Comparison of ENCODE assay signal across 18 mouse cellular contexts in the genomic region with DNA sequence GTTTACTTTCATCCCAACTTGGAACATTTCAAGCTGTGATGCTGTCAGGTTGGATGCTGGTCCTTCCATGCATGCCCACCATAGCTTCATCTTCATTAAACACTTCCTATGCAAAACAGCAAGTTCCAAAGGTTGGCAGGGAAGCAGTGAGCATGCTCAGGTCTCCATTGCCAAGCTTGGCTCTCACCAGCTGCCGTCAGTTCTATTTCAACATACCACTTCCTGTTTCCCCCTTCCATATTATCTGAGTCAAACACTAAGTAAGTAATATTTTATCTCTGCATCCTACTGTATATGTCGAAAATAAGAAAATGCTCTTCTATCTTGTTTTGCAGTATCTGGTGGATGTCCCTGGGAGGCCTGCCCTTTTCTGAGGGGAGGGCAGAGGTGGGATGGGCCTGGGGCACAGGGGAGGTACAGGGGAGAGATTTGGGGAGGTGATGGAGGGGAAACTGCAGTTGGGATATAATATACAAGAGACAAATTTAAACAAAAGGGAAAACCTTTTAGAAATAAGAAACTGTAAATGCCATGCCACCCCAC.
DNase-seq lines count a peak whose midpoint lies in the region; ATAC-seq and TF ChIP-seq lines count a peak whose summit lies in the region.
"Had no signal": no experiment of that assay in that cellular context is flagged by ENCODE, and none has a peak within 500 bp of the region (broad histone marks: within the 10 kb centered on the region; RNA-seq: fewer than 3 reads in every experiment).

No protein-coding gene starts in this region.

- no peak for TF ChIP-seq POLR2A in lung, adult 2 months (IDR thresholded peaks at IDR 0.05; ENCODE audit: borderline replicate concordance, extremely low read depth, low read depth, low read length)
- no peak for TF ChIP-seq POLR2A in brain, embryonic 14.5 days (IDR thresholded peaks at IDR 0.05; ENCODE audit: borderline replicate concordance, extremely low read depth, insufficient read depth, insufficient read length, poor library complexity, severe bottlenecking)

- H3K4me3 ChIP-seq in lung, postnatal 0 days (ENCODE audit: low read depth, low read length) = no peak overlapping the region
- H3K4me3 ChIP-seq in lung, adult 2 months (replicated peaks; ENCODE audit: extremely low read depth, low read depth, low read length) = no peak overlapping the region
- H3K4me3 ChIP-seq in liver, embryonic 14.5 days (ENCODE audit: insufficient read depth in 1 of 2, low read depth in 2 of 2, low read length in 2 of 2) = no peak overlapping the region
- H3K4me3 ChIP-seq: embryonic facial prominence, embryonic 13.5 days; heart, embryonic 12.5 days; hindbrain, embryonic 10.5 days; liver, embryonic 15.5 days; neural tube, embryonic 15.5 days had no signal

- TF ChIP-seq CTCF in lung, postnatal 0 days (IDR thresholded peaks at IDR 0.05) = no peak
- TF ChIP-seq CTCF in lung, adult 2 months (IDR thresholded peaks at IDR 0.05; ENCODE audit: insufficient read depth, low read length) = no peak
- TF ChIP-seq CTCF in brain, embryonic 14.5 days (IDR thresholded peaks at IDR 0.05; ENCODE audit: borderline replicate concordance, extremely low read depth, insufficient read depth, insufficient read length) = no peak
- TF ChIP-seq CTCF in liver, embryonic 14.5 days (IDR thresholded peaks at IDR 0.05; ENCODE audit: low read depth) = no peak

- no peak overlapping the region for H3K4me2 ChIP-seq in lung, postnatal 0 days (replicated peaks; ENCODE audit: low read depth, low read length)
- H3K4me2 ChIP-seq in liver, embryonic 14.5 days (ENCODE audit: low read depth) = no peak overlapping the region
- H3K4me2 ChIP-seq: embryonic facial prominence, embryonic 13.5 days; heart, embryonic 12.5 days; liver, embryonic 15.5 days; neural tube, embryonic 15.5 days had no signal

- peak; percentile 36 for DNase-seq in lung, postnatal 0 days (ENCODE audit: low spot score)
- no peak for DNase-seq in lung, adult 2 months
- peak; percentile 62 for DNase-seq in brain, embryonic 14.5 days (ENCODE audit: low read depth)
- no peak for DNase-seq in liver, embryonic 14.5 days (ENCODE audit: low read depth in 3 of 3, low spot score in 3 of 3)
- peak; percentile 21 for DNase-seq in thymus, postnatal 25 days
- no peak for DNase-seq in urinary bladder, postnatal 10 days (ENCODE audit: low spot score)
- no peak for DNase-seq in T-cell, adult 2 months (ENCODE audit: low spot score)
- no peak for DNase-seq in cerebellum, adult 9-11 months
- DNase-seq: adrenal gland, adult 8-10 months; cerebellum, postnatal 10 days; gastrocnemius, postnatal 25 days; kidney, adult 2 months; lung, postnatal 4 days had no signal

- TF ChIP-seq EP300 in lung, postnatal 0 days (IDR thresholded peaks at IDR 0.05) = no peak
- TF ChIP-seq EP300 in liver, embryonic 14.5 days (IDR thresholded peaks at IDR 0.05; ENCODE audit: low read depth) = peak; percentile 25; the same call in 1 of the 2 replicates

- peaks cover 8% of the 10 kb centered on the region; the same call in 1 of the 2 replicates for H3K4me1 ChIP-seq in lung, postnatal 0 days (ENCODE audit: insufficient read depth, low read depth, low read length)
- peaks cover 4% of the 10 kb centered on the region; the same call in 1 of the 2 replicates for H3K4me1 ChIP-seq in lung, adult 2 months (ENCODE audit: control insufficient read depth, insufficient read depth, low read length)
- H3K4me1 ChIP-seq in liver, embryonic 14.5 days (replicated peaks; ENCODE audit: control insufficient read depth in 2 of 2, insufficient read depth in 2 of 2, low read length in 1 of 2) = peaks cover 0 to 6% of the 10 kb centered on the region in 2 experiments; a peak in 2 of 4 replicates

- H3K36me3 ChIP-seq in lung, postnatal 0 days (ENCODE audit: insufficient read depth, low read length) = no peaks in the 10 kb centered on the region
- H3K36me3 ChIP-seq in liver, embryonic 14.5 days (replicated peaks; ENCODE audit: control insufficient read depth, insufficient read depth, low read depth) = no peaks in the 10 kb centered on the region
- H3K36me3 ChIP-seq: embryonic facial prominence, embryonic 13.5 days; heart, embryonic 12.5 days; hindbrain, embryonic 10.5 days; liver, embryonic 15.5 days; neural tube, embryonic 15.5 days had no signal

- WGBS in lung, postnatal 0 days = 26% methylated on average over 2 of the region's 2 CpGs
- 36% methylated on average over 2 of the region's 2 CpGs for WGBS in lung, adult 2 months
- WGBS in liver, embryonic 14.5 days (ENCODE audit: insufficient replicate concordance) = 14% methylated on average over 2 of the region's 2 CpGs

- no peaks in the 10 kb centered on the region for H3K9me3 ChIP-seq in lung, postnatal 0 days (ENCODE audit: low read length)
- no peaks in the 10 kb centered on the region for H3K9me3 ChIP-seq in liver, embryonic 14.5 days (ENCODE audit: control insufficient read depth, low read length)
- H3K9me3 ChIP-seq: embryonic facial prominence, embryonic 13.5 days; heart, embryonic 12.5 days; hindbrain, embryonic 10.5 days; liver, embryonic 15.5 days; neural tube, embryonic 15.5 days had no signal

- no peak overlapping the region for H3K27ac ChIP-seq in lung, postnatal 0 days (ENCODE audit: low read length)
- H3K27ac ChIP-seq in liver, embryonic 14.5 days = no peak overlapping the region
- H3K27ac ChIP-seq: embryonic facial prominence, embryonic 13.5 days; hindbrain, embryonic 10.5 days; liver, embryonic 15.5 days; neural tube, embryonic 15.5 days had no signal

- ATAC-seq in lung, postnatal 0 days = no peak
- no peak for ATAC-seq in liver, embryonic 14.5 days (ENCODE audit: insufficient read depth)

- no peak overlapping the region for H3K9ac ChIP-seq in lung, postnatal 0 days (replicated peaks; ENCODE audit: low read depth)
- no peak overlapping the region for H3K9ac ChIP-seq in liver, embryonic 14.5 days (replicated peaks)
- H3K9ac ChIP-seq: embryonic facial prominence, embryonic 13.5 days; heart, embryonic 12.5 days; liver, embryonic 15.5 days; neural tube, embryonic 15.5 days had no signal

- no peaks in the 10 kb centered on the region for H3K27me3 ChIP-seq in lung, postnatal 0 days (replicated peaks; ENCODE audit: insufficient read depth, low read length)
- no peaks in the 10 kb centered on the region for H3K27me3 ChIP-seq in liver, embryonic 14.5 days (ENCODE audit: control insufficient read depth, insufficient read depth, low read length)
- H3K27me3 ChIP-seq: embryonic facial prominence, embryonic 13.5 days; heart, embryonic 12.5 days; liver, embryonic 15.5 days; neural tube, embryonic 15.5 days had no signal

Comparison
In these comparisons a context has a peak if more than half of its experiments do, and no peak if none do; other contexts are left out.
1. DNase-seq: peak in lung, postnatal 0 days (single experiment), brain, embryonic 14.5 days (single experiment) and thymus, postnatal 25 days (single experiment); none in lung, adult 2 months (single experiment), liver, embryonic 14.5 days (0 of 3), urinary bladder, postnatal 10 days (single experiment), T-cell, adult 2 months (single experiment) and cerebellum, adult 9-11 months (single experiment).